Mouse (Mus musculus): ENCODE measurements around the gene Gm49352. TPM values are rescaled to one million over a fixed set of nuclear protein-coding genes. Genes with fewer than 3 reads are reported as not detected.
"Not testable (repeated sequence)": the region's sequence is repeated elsewhere in the genome, so short reads cannot be mapped to it uniquely, and the experiment has no call there.

Gm49352 gene
- total RNA-seq (2021) = not detected
- long read RNA-seq, experiment 1 = 0 reads
- long read RNA-seq, experiment 2 = 0 reads

GRCm38 (mm10) chr13:61568074-61568473, at the start of gene Gm49352:
Gene Gm49352 (minus strand): TSS chr13:61568174.
- H3K4me3 ChIP-seq; intact Hi-C loops (cut with DNase I); H3K27ac ChIP-seq; DNase-seq: not testable (repeated sequence)

- intact Hi-C loops (cut with DNase I) = no loop called here
- no peak within 1 kb of the TSS for H3K27ac ChIP-seq
- no peak within 1 kb of the TSS for H3K4me3 ChIP-seq
- DNase-seq = no peak
- TF ChIP-seq CTCF (IDR thresholded peaks at IDR 0.05) = no peak
Measured at GRCm38 (mm10) chr13:61570027-61570426, 2.1 kb upstream of the Gm49352 start, which contains the start of gene Cts3. Gene Cts3 (minus strand): TSS chr13:61570127.

- DNase-seq = no peak
- TF ChIP-seq CTCF (IDR thresholded peaks at IDR 0.05) = no peak
- H3K4me3 ChIP-seq = no peak within 1 kb of the TSS
- intact Hi-C loops (cut with DNase I) = no loop called here
- H3K27ac ChIP-seq = no peak within 1 kb of the TSS
Measured at GRCm38 (mm10) chr13:61541631-61542030, 26.3 kb downstream of the Gm49352 start, which contains the start of gene Ctsm. Gene Ctsm (minus strand): TSS chr13:61541839.

Other genes starting within 250 kb of the Gm49352 start
- not detected for gene Cts7, start 210.0 kb downstream of the Gm49352 start, total RNA-seq (2021)
- gene Ctsm, start 26.3 kb downstream of the Gm49352 start, total RNA-seq (2021) = not detected
- gene Cts3, start 2.0 kb upstream of the Gm49352 start, total RNA-seq (2021) = not detected

Measured in gastrocnemius, adult 2 months (tissue).